Mouse (Mus musculus): ENCODE measurements around the gene Igf2bp2. TPM values are rescaled to one million over a fixed set of nuclear protein-coding genes. Genes with fewer than 3 reads are reported as not detected.

The Igf2bp2 gene
- polyA plus RNA-seq, 1 experiment, result 12.2 TPM

DNA sequence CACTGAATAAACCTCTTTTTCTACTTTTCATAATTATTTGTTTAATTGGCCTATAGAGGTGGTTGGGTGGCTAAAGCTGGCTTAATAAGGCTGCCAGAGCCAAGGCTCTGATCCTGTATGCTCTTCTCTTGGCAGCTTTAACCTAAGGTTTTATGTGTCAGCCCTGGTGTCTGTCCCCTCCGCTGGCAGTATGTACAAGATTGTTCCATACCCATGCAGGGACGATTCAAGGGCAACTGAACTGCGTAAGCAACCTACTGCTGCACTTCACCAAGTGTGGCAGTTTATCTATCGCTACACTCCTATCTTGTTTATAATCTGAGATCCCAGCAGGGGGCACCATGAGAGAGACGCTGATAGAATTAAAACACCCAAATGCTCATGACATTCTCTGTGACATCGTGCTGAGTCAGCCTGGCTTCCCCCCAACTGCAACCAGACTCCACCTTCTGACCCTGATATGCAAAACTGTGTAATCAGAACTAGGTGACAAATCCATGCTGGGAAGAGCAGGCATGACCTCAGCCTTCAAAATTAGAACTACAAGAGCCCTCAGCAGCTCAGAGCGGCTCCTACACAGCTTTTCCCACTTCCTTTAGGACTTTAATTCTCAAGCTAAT lies 55.1 kb downstream of the Igf2bp2 start:
- Histone ChIP-seq H3K4me3 (no peak overlapping the region), H3K27me3 (ENCODE audit: control insufficient read depth, insufficient read depth, insufficient read length) (no peaks in the 10 kb centered on the region), H3K36me3 (ENCODE audit: control insufficient read depth, insufficient read depth) (no peaks in the 10 kb centered on the region), H3ac (ENCODE audit: control insufficient read depth, insufficient read length) (no peak overlapping the region), H3K79me2 (ENCODE audit: control insufficient read depth, insufficient read depth) (peaks cover 58% of the 10 kb centered on the region), H3K4me2 (ENCODE audit: low read depth) (peak overlapping the region; percentile 43)
- TF ChIP-seq CEBPB (IDR thresholded peaks at IDR 0.05; ENCODE audit: insufficient read depth, poor library complexity, severe bottlenecking) (peak; percentile 60; the same call in 1 of the 2 replicates), E2F4 (IDR thresholded peaks at IDR 0.05; ENCODE audit: insufficient read depth) (no peak)

DNA sequence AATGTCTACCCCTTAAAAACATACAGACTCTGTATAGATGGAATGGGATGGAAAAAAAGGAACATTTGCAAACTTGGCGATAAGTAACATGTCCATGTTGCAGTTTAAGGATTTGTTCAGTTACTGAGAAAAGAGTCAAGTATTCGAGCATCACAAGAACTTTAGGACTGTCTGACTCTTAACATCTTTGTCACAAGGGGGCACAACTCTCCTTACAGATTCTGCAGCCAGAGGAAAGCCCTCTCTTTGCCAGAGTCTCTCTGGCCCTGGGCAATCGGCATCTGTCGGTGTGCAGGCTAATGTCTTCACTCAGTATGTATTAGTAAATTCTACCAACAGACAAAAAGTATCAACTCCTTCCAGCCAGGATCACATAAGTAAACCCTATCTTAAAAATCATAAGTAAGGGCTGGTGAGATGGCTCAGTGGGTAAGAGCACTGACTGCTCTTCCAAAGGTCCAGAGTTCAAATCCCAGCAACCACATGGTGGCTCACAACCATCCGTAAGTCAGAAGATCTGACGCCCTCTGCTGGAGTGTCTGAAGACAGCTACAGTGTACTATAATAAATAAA lies 57.0 kb downstream of the Igf2bp2 start:
- TF ChIP-seq E2F4 (IDR thresholded peaks at IDR 0.05; ENCODE audit: insufficient read depth) (no peak), MYOG (IDR thresholded peaks at IDR 0.05; ENCODE audit: control insufficient read depth in 1 of 3, insufficient read depth in 1 of 3, insufficient read length in 2 of 3, low read depth in 2 of 3) (no peak), SRF (IDR thresholded peaks at IDR 0.05; ENCODE audit: control insufficient read depth, insufficient read length, low read depth) (no peak), TCF12 (IDR thresholded peaks at IDR 0.05; ENCODE audit: insufficient read depth, poor library complexity, severe bottlenecking) (no peak), MAX (IDR thresholded peaks at IDR 0.05; ENCODE audit: low read depth) (no peak), REST (IDR thresholded peaks at IDR 0.05; ENCODE audit: insufficient read depth, insufficient read length) (no peak), USF1 (IDR thresholded peaks at IDR 0.05; ENCODE audit: low read depth) (no peak), CEBPB (IDR thresholded peaks at IDR 0.05; ENCODE audit: insufficient read depth, poor library complexity, severe bottlenecking) (no peak), MYOD1 (IDR thresholded peaks at IDR 0.05; ENCODE audit: control insufficient read depth in 1 of 3, insufficient read length in 2 of 3, low read depth in 2 of 3) (no peak), POLR2AphosphoS2 (IDR thresholded peaks at IDR 0.05; ENCODE audit: insufficient read length, low read depth) (no peak), TCF3 (IDR thresholded peaks at IDR 0.05; ENCODE audit: insufficient read length, low read depth) (no peak), POLR2A (IDR thresholded peaks at IDR 0.05; ENCODE audit: insufficient read length, low read depth) (no peak)
- Histone ChIP-seq H3K4me2 (ENCODE audit: low read depth) (no peak overlapping the region), H3K27me3 (ENCODE audit: control insufficient read depth, insufficient read depth, insufficient read length) (no peaks in the 10 kb centered on the region), H3K79me2 (ENCODE audit: control insufficient read depth, insufficient read depth) (peaks cover 46% of the 10 kb centered on the region), H3K4me3 (no peak overlapping the region), H3ac (ENCODE audit: control insufficient read depth, insufficient read length) (no peak overlapping the region), H3K36me3 (ENCODE audit: control insufficient read depth, insufficient read depth) (no peaks in the 10 kb centered on the region)

- TF ChIP-seq POLR2AphosphoS2 (IDR thresholded peaks at IDR 0.05; ENCODE audit: insufficient read length, low read depth) (no peak), MYOG (IDR thresholded peaks at IDR 0.05; ENCODE audit: control insufficient read depth in 1 of 3, insufficient read depth in 1 of 3, insufficient read length in 2 of 3, low read depth in 2 of 3) (no peak), REST (IDR thresholded peaks at IDR 0.05; ENCODE audit: insufficient read depth, insufficient read length) (no peak), USF1 (IDR thresholded peaks at IDR 0.05; ENCODE audit: low read depth) (no peak), SRF (IDR thresholded peaks at IDR 0.05; ENCODE audit: control insufficient read depth, insufficient read length, low read depth) (no peak), E2F4 (IDR thresholded peaks at IDR 0.05; ENCODE audit: insufficient read depth) (no peak), TCF12 (IDR thresholded peaks at IDR 0.05; ENCODE audit: insufficient read depth, poor library complexity, severe bottlenecking) (no peak), CEBPB (IDR thresholded peaks at IDR 0.05; ENCODE audit: insufficient read depth, poor library complexity, severe bottlenecking) (no peak), MYOD1 (IDR thresholded peaks at IDR 0.05; ENCODE audit: control insufficient read depth in 1 of 3, insufficient read length in 2 of 3, low read depth in 2 of 3) (no peak), MAX (IDR thresholded peaks at IDR 0.05; ENCODE audit: low read depth) (no peak), POLR2A (IDR thresholded peaks at IDR 0.05; ENCODE audit: insufficient read length, low read depth) (no peak), TCF3 (IDR thresholded peaks at IDR 0.05; ENCODE audit: insufficient read length, low read depth) (no peak)
- H3K4me3 ChIP-seq, result no peak overlapping the region
- H3K4me2 ChIP-seq (ENCODE audit: low read depth), result no peak overlapping the region
- H3K79me2 ChIP-seq (ENCODE audit: control insufficient read depth, insufficient read depth), result peaks cover 20% of the 10 kb centered on the region
- no peak overlapping the region for H3ac ChIP-seq (ENCODE audit: control insufficient read depth, insufficient read length)
- no peaks in the 10 kb centered on the region for H3K36me3 ChIP-seq (ENCODE audit: control insufficient read depth, insufficient read depth)
- no peaks in the 10 kb centered on the region for H3K27me3 ChIP-seq (ENCODE audit: control insufficient read depth, insufficient read depth, insufficient read length)
Measured at GRCm38 (mm10) chr16:22100067-22100466, 63.0 kb downstream of the Igf2bp2 start.

- peaks cover 8% of the 10 kb centered on the region for H3K79me2 ChIP-seq (ENCODE audit: control insufficient read depth, insufficient read depth)
- no peak for TF ChIP-seq E2F4 (IDR thresholded peaks at IDR 0.05; ENCODE audit: insufficient read depth)
- TF ChIP-seq MYOD1 (IDR thresholded peaks at IDR 0.05; ENCODE audit: control insufficient read depth in 1 of 3, insufficient read length in 2 of 3, low read depth in 2 of 3), result no peak
- TF ChIP-seq POLR2A (IDR thresholded peaks at IDR 0.05; ENCODE audit: insufficient read length, low read depth), result no peak
- TF ChIP-seq REST (IDR thresholded peaks at IDR 0.05; ENCODE audit: insufficient read depth, insufficient read length), result no peak
- no peak for TF ChIP-seq TCF12 (IDR thresholded peaks at IDR 0.05; ENCODE audit: insufficient read depth, poor library complexity, severe bottlenecking)
- TF ChIP-seq USF1 (IDR thresholded peaks at IDR 0.05; ENCODE audit: low read depth), result no peak
- TF ChIP-seq POLR2AphosphoS2 (IDR thresholded peaks at IDR 0.05; ENCODE audit: insufficient read length, low read depth), result no peak
- TF ChIP-seq MYOG (IDR thresholded peaks at IDR 0.05; ENCODE audit: control insufficient read depth in 1 of 3, insufficient read depth in 1 of 3, insufficient read length in 2 of 3, low read depth in 2 of 3), result no peak
- no peak for TF ChIP-seq CEBPB (IDR thresholded peaks at IDR 0.05; ENCODE audit: insufficient read depth, poor library complexity, severe bottlenecking)
- no peak for TF ChIP-seq MAX (IDR thresholded peaks at IDR 0.05; ENCODE audit: low read depth)
- no peak for TF ChIP-seq SRF (IDR thresholded peaks at IDR 0.05; ENCODE audit: control insufficient read depth, insufficient read length, low read depth)
- no peak for TF ChIP-seq TCF3 (IDR thresholded peaks at IDR 0.05; ENCODE audit: insufficient read length, low read depth)
Measured at GRCm38 (mm10) chr16:22097659-22098058, 65.4 kb downstream of the Igf2bp2 start.

More at GRCm38 (mm10) chr16:22097659-22098058, 65.4 kb downstream of the Igf2bp2 start:
- Histone ChIP-seq H3ac (ENCODE audit: control insufficient read depth, insufficient read length) (no peak overlapping the region), H3K4me2 (ENCODE audit: low read depth) (no peak overlapping the region), H3K36me3 (ENCODE audit: control insufficient read depth, insufficient read depth) (no peaks in the 10 kb centered on the region), H3K27me3 (ENCODE audit: control insufficient read depth, insufficient read depth, insufficient read length) (no peaks in the 10 kb centered on the region), H3K4me3 (no peak overlapping the region)
